Mouse (Mus musculus): Measurements from ENCODE around the gene Rabif.

GRCm38 (mm10) chr1:134515891-134516290 lies 21.4 kb downstream of the Rabif start:
- TF ChIP-seq POLR2AphosphoS2 (IDR thresholded peaks at IDR 0.05; ENCODE audit: insufficient read length, low read depth) = no peak
- no peak for TF ChIP-seq POLR2A (IDR thresholded peaks at IDR 0.05; ENCODE audit: insufficient read length, low read depth)
- no peak for TF ChIP-seq TCF12 (IDR thresholded peaks at IDR 0.05; ENCODE audit: insufficient read depth, poor library complexity, severe bottlenecking)
- TF ChIP-seq MAX (IDR thresholded peaks at IDR 0.05; ENCODE audit: low read depth) = no peak
- no peak for TF ChIP-seq USF1 (IDR thresholded peaks at IDR 0.05; ENCODE audit: low read depth)
- TF ChIP-seq MYOG (IDR thresholded peaks at IDR 0.05; ENCODE audit: control insufficient read depth in 1 of 3, insufficient read depth in 1 of 3, insufficient read length in 2 of 3, low read depth in 2 of 3) = no peak
- TF ChIP-seq CEBPB (IDR thresholded peaks at IDR 0.05; ENCODE audit: insufficient read depth, poor library complexity, severe bottlenecking) = no peak
- TF ChIP-seq REST (IDR thresholded peaks at IDR 0.05; ENCODE audit: insufficient read depth, insufficient read length) = no peak
- TF ChIP-seq TCF3 (IDR thresholded peaks at IDR 0.05; ENCODE audit: insufficient read length, low read depth) = no peak
- TF ChIP-seq E2F4 (IDR thresholded peaks at IDR 0.05; ENCODE audit: insufficient read depth) = no peak
- no peak for TF ChIP-seq MYOD1 (IDR thresholded peaks at IDR 0.05; ENCODE audit: control insufficient read depth in 1 of 3, insufficient read length in 2 of 3, low read depth in 2 of 3)
